Mouse (Mus musculus) forebrain, embryonic 16.5 days (tissue): ENCODE data around the gene Grm8. TPM values are rescaled to one million over a fixed set of nuclear protein-coding genes. Genes with fewer than 3 reads are reported as not detected.

Experiments used
- ATAC-seq: fragments of 200-750 bp; cut with Nextera tagmentation; 2 replicates; pipeline ENCODE4 v1.8.0; 2017; ENCODE audit warnings: mild to moderate bottlenecking, moderate library complexity
- H3K27ac ChIP-seq: fragments of 300-500 bp; sonication (generic); 2 replicates; pipeline ENCODE4 v1.5.1; 2014; ENCODE audit warnings: low read length, control low read depth
- H3K27me3 ChIP-seq: fragments of 300-500 bp; sonication (generic); replicated peaks from 2 replicates; pipeline ENCODE4 v1.6.1; 2014; ENCODE audit warnings: low read length; ENCODE audit not compliant: control insufficient read depth, insufficient read depth
- H3K36me3 ChIP-seq: fragments of 300-500 bp; sonication (generic); 2 replicates; pipeline ENCODE4 v1.6.1; 2014; ENCODE audit not compliant: control insufficient read depth, insufficient read depth
- H3K4me1 ChIP-seq: fragments of 300-500 bp; sonication (generic); replicated peaks from 2 replicates; pipeline ENCODE4 v1.6.1; 2014; ENCODE audit warnings: low read length; ENCODE audit not compliant: control insufficient read depth, insufficient read depth
- H3K4me2 ChIP-seq: fragments of 300-500 bp; sonication (generic); 2 replicates; pipeline ENCODE4 v1.6.1; 2014; ENCODE audit warnings: mild to moderate bottlenecking, low read length, control low read depth
- H3K4me3 ChIP-seq: fragments of 300-500 bp; sonication (generic); replicated peaks from 2 replicates; pipeline ENCODE4 v1.5.1; 2014; ENCODE audit warnings: mild to moderate bottlenecking, low read length, control low read depth
- H3K9ac ChIP-seq: fragments of 300-500 bp; sonication (generic); replicated peaks from 2 replicates; pipeline ENCODE4 v1.6.1; 2014; ENCODE audit warnings: low read depth, low read length, control low read depth
- H3K9me3 ChIP-seq: fragments of 300-500 bp; sonication (generic); 2 replicates; pipeline ENCODE4 v1.6.1; 2016; ENCODE audit warnings: low read length; ENCODE audit not compliant: control insufficient read depth
- WGBS: fragments of 180-500 bp; shearing (Covaris S2); extraction: QIAGEN DNeasy Blood & Tissue Kit; methylation state at CpG from one replicate; pipeline ENCODE4 v1.1.7; 2014; 5-methylcytosine and 5-hydroxymethylcytosine counted together
- polyA plus RNA-seq: library from polyadenylated mRNA; unstranded; fragments of >200 nt; fragmentation: Nextera tagmentation; extraction: Ambion mirVana; gene quantifications from 2 replicates; pipeline ENCODE4 v1.2.1, GENCODE M21; 2015

The Grm8 gene
- polyA plus RNA-seq, 1 experiment from 2014 or later = 7.1 TPM

DNA sequence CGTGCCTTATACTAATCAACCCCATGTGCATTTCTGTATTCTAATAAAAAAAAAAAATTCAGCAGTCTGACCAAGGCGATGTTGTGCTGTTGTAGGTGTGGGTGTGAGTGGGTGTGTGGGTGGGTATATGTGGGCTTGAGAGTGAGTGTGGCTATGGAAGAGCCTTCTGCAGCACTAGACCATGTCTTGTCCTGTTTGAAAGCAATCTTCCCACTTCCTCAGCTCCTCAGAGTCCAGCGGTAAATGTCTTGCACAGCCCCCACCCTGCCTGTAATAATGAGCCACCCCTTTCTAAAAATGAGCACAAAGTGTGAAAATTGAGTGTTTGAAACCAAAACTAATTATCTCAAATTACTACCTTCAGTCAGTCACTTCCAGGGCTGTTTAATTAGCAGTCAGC, 152.4 kb downstream of the Grm8 start:
- Histone ChIP-seq H3K36me3 (no peaks in the 10 kb centered on the region), H3K27ac (no peak overlapping the region), H3K9me3 (no peaks in the 10 kb centered on the region), H3K4me1 (no peaks in the 10 kb centered on the region), H3K4me2 (no peak overlapping the region), H3K4me3 (no peak overlapping the region), H3K27me3 (no peaks in the 10 kb centered on the region; the same call in 1 of the 2 replicates), H3K9ac (no peak overlapping the region)
- peak; percentile 28; the same call in 1 of the 2 replicates for ATAC-seq
- WGBS = 66% methylated on average over 3 of the region's 3 CpGs

DNA sequence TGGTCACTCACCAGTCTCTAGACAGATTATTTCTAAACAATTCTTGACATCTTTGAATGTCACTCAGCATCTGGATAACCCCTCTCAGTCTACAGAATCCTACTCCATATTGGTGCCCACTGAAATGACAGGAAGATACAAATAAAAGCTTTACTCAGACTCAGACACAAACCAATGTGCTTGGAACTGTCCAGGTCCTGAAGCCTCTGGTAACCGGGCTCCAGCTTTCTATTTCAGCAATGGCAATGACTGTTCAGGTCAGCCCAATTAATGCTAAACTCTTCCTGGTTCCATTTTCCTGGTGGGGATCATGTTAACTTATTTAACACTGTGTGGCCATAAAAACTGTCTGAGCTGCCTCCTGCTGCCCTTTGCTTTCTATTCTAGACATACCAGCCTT, 153.0 kb downstream of the Grm8 start:
- no peak overlapping the region for H3K9ac ChIP-seq
- WGBS = 40% methylated on average over 1 of the region's 1 CpGs
- H3K27me3 ChIP-seq = no peaks in the 10 kb centered on the region
- H3K36me3 ChIP-seq = no peaks in the 10 kb centered on the region
- no peak overlapping the region for H3K4me3 ChIP-seq
- no peak overlapping the region for H3K27ac ChIP-seq
- no peak overlapping the region for H3K4me2 ChIP-seq
- ATAC-seq = no peak
- no peaks in the 10 kb centered on the region for H3K4me1 ChIP-seq
- no peaks in the 10 kb centered on the region for H3K9me3 ChIP-seq

DNA sequence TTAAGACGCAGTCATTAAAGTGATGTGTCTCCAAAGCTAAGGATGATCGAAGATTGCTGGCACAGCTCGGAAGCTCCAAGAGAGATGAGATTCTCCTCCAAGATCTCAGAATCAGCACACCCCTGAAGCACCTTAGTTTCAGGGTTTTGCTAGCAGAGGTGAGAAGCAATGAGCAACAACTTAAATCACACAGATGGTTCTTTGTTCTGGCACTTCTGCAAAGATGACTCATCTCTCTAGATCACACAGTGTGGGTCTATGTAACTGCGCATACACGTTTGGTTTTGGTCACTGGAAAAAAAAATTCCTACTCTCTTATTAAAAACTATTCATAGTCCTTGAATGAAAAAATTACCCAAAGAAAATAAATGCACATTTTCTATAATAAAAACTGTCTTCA, 157.6 kb downstream of the Grm8 start:
- no peaks in the 10 kb centered on the region for H3K27me3 ChIP-seq
- no peaks in the 10 kb centered on the region for H3K4me1 ChIP-seq
- no peak for ATAC-seq
- no peak overlapping the region for H3K4me2 ChIP-seq
- no peak overlapping the region for H3K4me3 ChIP-seq
- no peaks in the 10 kb centered on the region for H3K36me3 ChIP-seq
- H3K27ac ChIP-seq = no peak overlapping the region
- WGBS = 93% methylated on average over 5 of the region's 5 CpGs
- H3K9ac ChIP-seq = no peak overlapping the region
- H3K9me3 ChIP-seq = no peaks in the 10 kb centered on the region

DNA sequence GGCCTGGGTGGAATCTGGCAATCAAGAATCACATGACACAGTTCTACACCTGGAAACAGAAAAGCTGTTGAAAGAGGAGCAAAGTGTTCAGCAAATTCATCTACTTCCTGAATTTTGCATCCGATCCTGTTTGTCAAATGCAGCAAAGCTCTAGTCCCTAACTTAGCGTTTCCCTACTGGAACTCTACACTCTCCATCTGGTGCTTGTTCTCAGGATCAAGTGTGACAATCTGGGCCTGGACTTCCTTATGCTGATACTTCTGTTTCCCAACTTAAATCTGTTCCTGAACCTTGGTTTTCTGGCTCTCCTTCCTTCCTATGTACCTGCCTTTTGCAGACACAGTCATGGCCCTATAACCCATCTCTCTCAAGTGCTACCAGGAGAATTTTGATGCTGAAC, 166.1 kb downstream of the Grm8 start:
- H3K4me3 ChIP-seq = no peak overlapping the region
- ATAC-seq = no peak
- no peaks in the 10 kb centered on the region for H3K4me1 ChIP-seq
- no peaks in the 10 kb centered on the region; the same call in 1 of the 2 replicates for H3K9me3 ChIP-seq
- no peaks in the 10 kb centered on the region for H3K27me3 ChIP-seq
- H3K4me2 ChIP-seq = no peak overlapping the region
- no peak overlapping the region for H3K9ac ChIP-seq
- no peaks in the 10 kb centered on the region for H3K36me3 ChIP-seq
- no peak overlapping the region for H3K27ac ChIP-seq
- 73% methylated on average over 2 of the region's 2 CpGs for WGBS

DNA sequence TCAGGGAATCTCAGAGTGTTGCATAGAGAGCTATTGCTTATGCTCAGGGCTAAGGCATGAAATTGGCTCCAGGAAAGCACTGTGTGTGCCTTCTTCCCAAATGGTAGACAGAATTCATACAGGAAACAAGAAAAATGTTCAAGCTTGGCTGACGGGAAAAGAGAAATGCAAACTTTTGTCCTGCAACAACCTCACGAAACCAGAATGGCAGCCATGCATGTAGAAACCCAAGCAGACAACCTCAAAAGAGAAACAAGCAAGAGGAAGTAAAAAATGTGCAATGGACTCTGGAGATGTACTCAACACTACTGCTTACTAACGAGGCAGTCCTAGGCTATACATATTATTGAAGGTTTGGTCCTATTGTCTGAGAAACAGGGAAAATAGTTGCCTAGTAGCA, 167.9 kb downstream of the Grm8 start:
- no peak overlapping the region for H3K4me2 ChIP-seq
- H3K4me1 ChIP-seq = no peaks in the 10 kb centered on the region
- H3K9me3 ChIP-seq = no peaks in the 10 kb centered on the region; the same call in 1 of the 2 replicates
- no peak overlapping the region for H3K9ac ChIP-seq
- 84% methylated on average over 3 of the region's 3 CpGs for WGBS
- no peaks in the 10 kb centered on the region for H3K27me3 ChIP-seq
- H3K36me3 ChIP-seq = no peaks in the 10 kb centered on the region
- ATAC-seq = no peak
- H3K4me3 ChIP-seq = no peak overlapping the region
- no peak overlapping the region for H3K27ac ChIP-seq

DNA sequence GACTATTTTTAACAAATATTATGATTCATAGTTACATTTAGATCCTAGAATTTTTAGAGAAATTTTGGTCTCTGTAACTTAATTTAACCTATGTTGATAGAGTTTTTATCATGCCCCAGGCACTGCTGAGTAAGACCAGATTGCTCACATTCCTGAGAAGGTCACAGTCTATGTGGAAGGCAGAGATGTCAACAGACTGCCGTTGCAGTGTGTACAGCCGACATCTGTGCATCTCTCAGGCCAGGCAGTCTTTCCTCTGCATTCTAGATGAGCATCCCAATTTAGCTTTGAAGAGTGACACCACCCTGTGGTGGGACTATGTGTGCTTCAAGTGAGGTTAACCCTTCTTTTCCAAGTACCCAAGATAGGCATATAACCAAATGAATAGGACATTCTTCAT, 169.7 kb downstream of the Grm8 start:
- Histone ChIP-seq H3K9ac (no peak overlapping the region), H3K27me3 (no peaks in the 10 kb centered on the region), H3K4me1 (no peaks in the 10 kb centered on the region), H3K36me3 (no peaks in the 10 kb centered on the region), H3K27ac (no peak overlapping the region), H3K9me3 (no peaks in the 10 kb centered on the region; the same call in 1 of the 2 replicates), H3K4me3 (no peak overlapping the region), H3K4me2 (no peak overlapping the region)
- no peak for ATAC-seq
- WGBS = 72% methylated on average over 2 of the region's 2 CpGs

DNA sequence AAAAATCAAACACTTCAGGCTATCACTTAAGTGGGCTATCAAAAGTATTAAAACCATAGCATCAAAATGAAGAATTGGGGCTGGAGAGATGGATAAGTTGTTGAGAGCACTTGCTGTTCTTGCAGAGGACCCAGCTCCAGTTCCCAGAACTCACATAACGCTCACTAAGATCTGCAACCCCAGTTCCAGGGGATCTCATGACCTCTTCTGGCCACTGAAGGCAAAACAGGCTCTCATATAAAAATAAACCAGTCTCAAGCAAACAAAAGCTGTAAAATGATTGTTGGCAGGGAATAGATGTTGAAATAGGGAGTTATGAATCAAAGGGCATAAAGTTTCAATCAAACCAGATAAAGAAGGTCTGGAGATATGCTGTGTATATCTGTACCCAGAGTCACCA, 171.1 kb downstream of the Grm8 start:
- no peak overlapping the region for H3K9ac ChIP-seq
- no peaks in the 10 kb centered on the region for H3K36me3 ChIP-seq
- H3K4me2 ChIP-seq = no peak overlapping the region
- no peak overlapping the region for H3K4me3 ChIP-seq
- H3K27ac ChIP-seq = no peak overlapping the region
- ATAC-seq = no peak
- 87% methylated on average over 1 of the region's 1 CpGs for WGBS
- no peaks in the 10 kb centered on the region for H3K27me3 ChIP-seq
- H3K9me3 ChIP-seq = no peaks in the 10 kb centered on the region; the same call in 1 of the 2 replicates
- H3K4me1 ChIP-seq = no peaks in the 10 kb centered on the region

DNA sequence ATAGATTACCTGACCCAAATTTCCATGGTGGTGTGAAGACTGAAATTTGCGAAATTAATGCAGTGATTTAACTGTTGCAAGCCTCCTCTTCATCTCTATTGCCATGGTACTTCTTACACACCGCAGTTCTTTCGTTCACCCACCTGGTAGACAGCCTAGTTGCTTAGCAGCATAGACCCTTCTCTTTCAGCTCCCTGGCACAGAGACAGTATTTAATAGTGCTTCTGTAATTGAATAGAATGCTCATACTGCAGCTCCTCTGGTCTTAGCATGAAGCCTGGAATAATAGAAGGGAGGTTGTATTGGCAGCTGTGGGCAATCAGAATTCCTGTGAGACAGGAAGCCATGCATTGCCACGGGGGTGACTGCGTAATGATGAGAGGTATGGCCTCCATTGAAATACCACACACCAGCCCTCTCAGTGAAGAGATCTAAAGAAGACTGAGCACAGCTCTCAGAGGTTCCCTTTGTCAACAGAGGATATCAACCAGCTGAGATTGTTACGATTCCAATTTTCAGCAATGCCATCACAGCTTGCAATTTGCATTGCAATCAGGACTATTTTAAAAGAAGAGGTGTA, 178.6 kb downstream of the Grm8 start:
- ATAC-seq = peak; percentile 49
- Histone ChIP-seq H3K27me3 (no peaks in the 10 kb centered on the region), H3K36me3 (no peaks in the 10 kb centered on the region), H3K4me2 (no peak overlapping the region), H3K4me1 (no peaks in the 10 kb centered on the region), H3K27ac (no peak overlapping the region), H3K9ac (no peak overlapping the region), H3K4me3 (no peak overlapping the region), H3K9me3 (no peaks in the 10 kb centered on the region)
- WGBS = 47% methylated on average over 6 of the region's 6 CpGs

DNA sequence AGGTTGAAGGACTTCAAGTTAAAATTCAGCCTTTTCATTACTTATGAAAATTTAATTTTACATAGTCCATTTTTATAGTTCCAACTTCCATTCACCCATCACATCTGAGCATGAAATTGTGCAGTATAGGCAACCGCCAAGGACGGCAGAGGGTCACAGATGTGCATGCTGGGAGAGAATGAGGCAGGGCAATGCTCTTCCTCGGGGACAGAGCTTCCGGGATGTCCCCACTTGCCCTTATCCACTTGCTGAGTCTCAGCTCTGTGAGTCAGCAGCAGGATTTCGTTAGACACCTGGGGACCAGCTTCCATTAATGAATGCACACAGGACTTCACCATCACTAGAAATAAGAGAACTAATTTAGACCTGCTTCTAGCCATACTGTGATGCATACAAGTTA, 183.5 kb downstream of the Grm8 start:
- Histone ChIP-seq H3K36me3 (no peaks in the 10 kb centered on the region), H3K27me3 (no peaks in the 10 kb centered on the region), H3K27ac (no peak overlapping the region), H3K4me2 (no peak overlapping the region), H3K4me3 (no peak overlapping the region), H3K4me1 (no peaks in the 10 kb centered on the region), H3K9ac (no peak overlapping the region), H3K9me3 (no peaks in the 10 kb centered on the region)
- no peak for ATAC-seq
- WGBS = 83% methylated on average over 5 of the region's 5 CpGs

DNA sequence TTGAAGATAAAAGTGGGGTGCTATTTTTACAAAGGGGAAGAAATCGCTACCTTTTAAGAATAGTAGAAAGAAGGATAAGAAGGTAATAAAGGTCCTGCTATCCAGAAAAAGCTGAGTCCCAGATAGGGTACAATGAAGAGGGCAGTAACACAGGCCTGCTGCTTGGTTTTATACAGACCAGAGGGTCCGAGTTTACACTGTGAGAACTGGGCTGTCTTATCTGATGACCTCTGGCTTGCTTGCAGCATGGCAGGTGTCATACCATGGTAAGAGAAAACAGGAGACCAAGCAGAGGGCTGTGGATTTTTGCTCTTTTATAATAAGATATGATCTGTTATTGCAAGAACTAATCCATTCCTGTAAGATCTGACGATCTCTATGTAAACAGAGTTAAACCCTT, 206.9 kb downstream of the Grm8 start:
- Histone ChIP-seq H3K9ac (no peak overlapping the region), H3K4me1 (no peaks in the 10 kb centered on the region), H3K27ac (no peak overlapping the region), H3K27me3 (no peaks in the 10 kb centered on the region), H3K9me3 (no peaks in the 10 kb centered on the region), H3K36me3 (no peaks in the 10 kb centered on the region), H3K4me3 (no peak overlapping the region), H3K4me2 (no peak overlapping the region)
- 82% methylated on average over 3 of the region's 3 CpGs for WGBS
- ATAC-seq = no peak
